Mouse (Mus musculus): Measurements from ENCODE around the gene Plekhm2.

GRCm38 (mm10) chr4:141676462-141676979 is 11.8 kb upstream of the Plekhm2 start:
- no peak for TF ChIP-seq GATA1 (IDR thresholded peaks at IDR 0.05; ENCODE audit: low read length)
- no peak for TF ChIP-seq TAL1 (IDR thresholded peaks at IDR 0.05; ENCODE audit: low read length)

Measured in erythroblast, embryonic 14.5 days (primary cell).